In genomic region chr7:79466053-79466901, GRCm38 (mm10) we compare ENCODE assay signal across 8 mouse cellular contexts. TPM values are rescaled to one million over a fixed set of nuclear protein-coding genes. Genes with fewer than 3 reads are reported as not detected.
DNase-seq lines count a peak whose midpoint lies in the region; ATAC-seq and TF ChIP-seq lines count a peak whose summit lies in the region.

Polg (minus strand) TSS chr7:79466362.

- H3K4me3 ChIP-seq in embryonic facial prominence, embryonic 14.5 days (ENCODE audit: low read depth, low read length), result peak within 1 kb of the TSS; percentile 93
- H3K4me3 ChIP-seq in heart, adult 2 months, result peak within 1 kb of the TSS; percentile 94
- peak within 1 kb of the TSS; percentile 89 for H3K4me3 ChIP-seq in limb, embryonic 13.5 days
- peak within 1 kb of the TSS; percentile 90 for H3K4me3 ChIP-seq in midbrain, embryonic 16.5 days (ENCODE audit: low read depth, low read length)

- peak; percentile 98 for TF ChIP-seq EP300 in heart, adult 2 months (IDR thresholded peaks at IDR 0.05; ENCODE audit: insufficient read depth, low read depth, low read length)

- peak; percentile 97 for DNase-seq in 3T3-L1 (ENCODE audit: low read depth, low spot score)
- peak; percentile 99 for DNase-seq in adrenal gland, postnatal 4 days (ENCODE audit: low spot score in 2 of 2)
- DNase-seq in embryonic facial prominence, embryonic 14.5 days (ENCODE audit: low spot score), result peak; percentile 98
- DNase-seq in heart, adult 2 months, result peak; percentile 99
- DNase-seq in kidney, adult 8-10 months, result peak; percentile 98 to 100
- peak; percentile 96 to 98 for DNase-seq in spleen, postnatal 10 days (ENCODE audit: low spot score in 2 of 2)

- intact Hi-C loops in heart, adult 2 months (cut with DNase I), result loop anchor here (5.0 to 10.0 kb wide), 3 partner anchors 94 to 319 kb away; partner anchors contain the start of genes Abhd2 and Mfge8

- H3K79me2 ChIP-seq in heart, adult 2 months (replicated peaks; ENCODE audit: control insufficient read depth, insufficient read depth, low read length), result no peaks in the 10 kb centered on the region

- no peaks in the 10 kb centered on the region for H3K27me3 ChIP-seq in embryonic facial prominence, embryonic 14.5 days (replicated peaks; ENCODE audit: control insufficient read depth, insufficient read depth, low read length)
- H3K27me3 ChIP-seq in heart, adult 2 months (ENCODE audit: control insufficient read depth, insufficient read depth, low read length), result no peaks in the 10 kb centered on the region
- peaks cover 4% of the 10 kb centered on the region; the same call in 1 of the 2 replicates for H3K27me3 ChIP-seq in limb, embryonic 13.5 days
- H3K27me3 ChIP-seq in midbrain, embryonic 16.5 days (ENCODE audit: control insufficient read depth, insufficient read depth, low read depth, low read length), result no peaks in the 10 kb centered on the region

- peak within 1 kb of the TSS; percentile 84 for H3K27ac ChIP-seq in embryonic facial prominence, embryonic 14.5 days (replicated peaks; ENCODE audit: low read depth, low read length)
- peak within 1 kb of the TSS; percentile 90 for H3K27ac ChIP-seq in heart, adult 2 months
- peak within 1 kb of the TSS; percentile 80 for H3K27ac ChIP-seq in limb, embryonic 13.5 days
- H3K27ac ChIP-seq in midbrain, embryonic 16.5 days (ENCODE audit: low read length), result peak within 1 kb of the TSS; percentile 79

- H3K4me2 ChIP-seq in embryonic facial prominence, embryonic 14.5 days (ENCODE audit: low read depth, low read length), result peak within 1 kb of the TSS; percentile 93
- peak within 1 kb of the TSS; percentile 97 for H3K4me2 ChIP-seq in limb, embryonic 13.5 days (replicated peaks)
- peak within 1 kb of the TSS; percentile 91 for H3K4me2 ChIP-seq in midbrain, embryonic 16.5 days (ENCODE audit: low read length)

- H3K9ac ChIP-seq in embryonic facial prominence, embryonic 14.5 days (ENCODE audit: low read depth, low read length), result peak within 1 kb of the TSS; percentile 88
- H3K9ac ChIP-seq in heart, adult 2 months (ENCODE audit: low read depth, low read length), result peak within 1 kb of the TSS; percentile 80
- H3K9ac ChIP-seq in limb, embryonic 13.5 days, result peak within 1 kb of the TSS; percentile 88
- H3K9ac ChIP-seq in midbrain, embryonic 16.5 days (ENCODE audit: low read depth, low read length), result peak within 1 kb of the TSS; percentile 81

- peak; percentile 98 for ATAC-seq in embryonic facial prominence, embryonic 14.5 days (ENCODE audit: low read depth)
- peak; percentile 95 for ATAC-seq in limb, embryonic 13.5 days (ENCODE audit: low FRiP score, low read depth)
- ATAC-seq in midbrain, embryonic 16.5 days, result peak; percentile 96

- WGBS in embryonic facial prominence, embryonic 14.5 days, result under 1% methylated on average over 49 of the region's 76 CpGs
- WGBS in heart, adult 2 months, result under 1% methylated on average over 76 of the region's 76 CpGs
- WGBS in limb, embryonic 13.5 days, result under 1% methylated on average over 62 of the region's 76 CpGs
- WGBS in midbrain, embryonic 16.5 days, result under 1% methylated on average over 75 of the region's 76 CpGs

- H3K36me3 ChIP-seq in embryonic facial prominence, embryonic 14.5 days (ENCODE audit: control insufficient read depth, insufficient read depth, low read length), result peaks cover 29% of the 10 kb centered on the region
- H3K36me3 ChIP-seq in heart, adult 2 months (ENCODE audit: control insufficient read depth, insufficient read depth, low read length), result no peaks in the 10 kb centered on the region
- H3K36me3 ChIP-seq in limb, embryonic 13.5 days, result peaks cover 19% of the 10 kb centered on the region
- H3K36me3 ChIP-seq in midbrain, embryonic 16.5 days (ENCODE audit: control insufficient read depth, insufficient read depth, low read length), result peaks cover 5% of the 10 kb centered on the region

- no peaks in the 10 kb centered on the region for H3K9me3 ChIP-seq in embryonic facial prominence, embryonic 14.5 days (ENCODE audit: control insufficient read depth, low read length)
- H3K9me3 ChIP-seq in limb, embryonic 13.5 days, result no peaks in the 10 kb centered on the region
- H3K9me3 ChIP-seq in midbrain, embryonic 16.5 days (replicated peaks; ENCODE audit: control insufficient read depth, low read length, poor library complexity, severe bottlenecking), result no peaks in the 10 kb centered on the region

- peak; percentile 77; the same call in 1 of the 2 replicates for TF ChIP-seq POLR2A in heart, adult 2 months (IDR thresholded peaks at IDR 0.05; ENCODE audit: insufficient read depth, low read depth, low read length)

- H3K4me1 ChIP-seq in embryonic facial prominence, embryonic 14.5 days (ENCODE audit: control insufficient read depth, insufficient read depth, low read length), result peaks cover 9% of the 10 kb centered on the region
- H3K4me1 ChIP-seq in heart, adult 2 months (ENCODE audit: control insufficient read depth, insufficient read depth, low read length), result peaks cover 6% of the 10 kb centered on the region
- peaks cover 31% of the 10 kb centered on the region for H3K4me1 ChIP-seq in limb, embryonic 13.5 days
- peaks cover 20% of the 10 kb centered on the region for H3K4me1 ChIP-seq in midbrain, embryonic 16.5 days (ENCODE audit: control insufficient read depth, insufficient read depth, low read length)

- peak; percentile 22 for TF ChIP-seq CTCF in heart, adult 2 months (IDR thresholded peaks at IDR 0.05)

RNA-seq across cellular contexts. Expression of gene Polg, which starts in this region (rescaled TPM):
- total RNA-seq in adrenal gland, postnatal 4 days (2021), result 10 to 100 TPM; 87.2 to 93.7 TPM
- polyA plus RNA-seq in embryonic facial prominence, embryonic 14.5 days (2014; fragmentation: Nextera tagmentation; extraction: Ambion mirVana), result 33.3 and 38.7 TPM in 2 replicates
- 10 to 100 TPM; 53.0 to 66.5 TPM for total RNA-seq in heart, adult 2 months (2021)
- 40.5 and 59.0 TPM in 2 replicates for polyA plus RNA-seq in heart, adult 2 months (2012; rRNA removed)
- 32.9 and 35.3 TPM in 2 replicates for polyA plus RNA-seq in limb, embryonic 13.5 days (2015; fragmentation: Nextera tagmentation; extraction: Ambion mirVana)
- 19.7 and 22.0 TPM in 2 replicates for polyA plus RNA-seq in midbrain, embryonic 16.5 days (2015; fragmentation: Nextera tagmentation; extraction: Ambion mirVana)

Comparison
In these comparisons a context has a peak if more than half of its experiments do, and no peak if none do; other contexts are left out.
1. Peak in every context shown above with its lines: DNase-seq, ATAC-seq, H3K4me3 ChIP-seq and H3K27ac ChIP-seq.